Mouse (Mus musculus): Measurements from ENCODE around the gene Rapgef3.

- no peak for TF ChIP-seq GATA1 (IDR thresholded peaks at IDR 0.05; ENCODE audit: low read length)
- no peak for TF ChIP-seq TAL1 (IDR thresholded peaks at IDR 0.05; ENCODE audit: low read length)
Observed at GRCm38 (mm10) chr15:97811307-97811706, 43.5 kb upstream of the Rapgef3 start.
